In genomic region chr7:132423570-132423969, GRCm38 (mm10) we compare ENCODE assay signal across 17 mouse cellular contexts.
DNase-seq lines count a peak whose midpoint lies in the region; ATAC-seq and TF ChIP-seq lines count a peak whose summit lies in the region.
"Had no signal": no experiment of that assay in that cellular context is flagged by ENCODE, and none has a peak within 500 bp of the region (broad histone marks: within the 10 kb centered on the region; RNA-seq: fewer than 3 reads in every experiment).

No protein-coding gene starts in this region.

- 73% methylated on average over 5 of the region's 5 CpGs for WGBS in heart, embryonic 11.5 days (ENCODE audit: insufficient replicate concordance)
- 72% methylated on average over 5 of the region's 5 CpGs for WGBS in kidney, embryonic 16.5 days
- 87% methylated on average over 5 of the region's 5 CpGs for WGBS in midbrain, postnatal 0 days

- no peak overlapping the region for H3K9ac ChIP-seq in heart, embryonic 11.5 days (ENCODE audit: low read depth, low read length)
- no peak overlapping the region for H3K9ac ChIP-seq in kidney, embryonic 16.5 days (replicated peaks; ENCODE audit: low read length)
- no peak overlapping the region for H3K9ac ChIP-seq in midbrain, postnatal 0 days (replicated peaks; ENCODE audit: low read length, poor library complexity, severe bottlenecking)
- H3K9ac ChIP-seq: forebrain, embryonic 12.5 days; hindbrain, embryonic 12.5 days; liver, embryonic 13.5 days; midbrain, embryonic 12.5 days; neural tube, embryonic 15.5 days had no signal

- no peak for ATAC-seq in heart, embryonic 11.5 days (replicated peaks; ENCODE audit: insufficient number of reproducible peaks, low FRiP score, low TSS enrichment)
- ATAC-seq in kidney, embryonic 16.5 days (ENCODE audit: low FRiP score, low TSS enrichment), result no peak
- ATAC-seq in midbrain, postnatal 0 days (ENCODE audit: low FRiP score), result no peak

- H3K27me3 ChIP-seq in heart, embryonic 11.5 days (ENCODE audit: control insufficient read depth, insufficient read depth, low read length), result no peaks in the 10 kb centered on the region
- H3K27me3 ChIP-seq in kidney, embryonic 16.5 days (ENCODE audit: insufficient read depth, low read length), result no peaks in the 10 kb centered on the region
- no peaks in the 10 kb centered on the region for H3K27me3 ChIP-seq in midbrain, postnatal 0 days (ENCODE audit: insufficient read depth, low read length)
- H3K27me3 ChIP-seq: forebrain, embryonic 12.5 days; hindbrain, embryonic 12.5 days; liver, embryonic 13.5 days; midbrain, embryonic 12.5 days; neural tube, embryonic 15.5 days had no signal

- no peak overlapping the region for H3K4me2 ChIP-seq in heart, embryonic 11.5 days
- no peak overlapping the region for H3K4me2 ChIP-seq in kidney, embryonic 16.5 days (replicated peaks; ENCODE audit: low read depth, low read length)
- H3K4me2 ChIP-seq in midbrain, postnatal 0 days (ENCODE audit: low read depth, low read length, poor library complexity, severe bottlenecking), result no peak overlapping the region
- H3K4me2 ChIP-seq: forebrain, embryonic 12.5 days; hindbrain, embryonic 12.5 days; liver, embryonic 13.5 days; midbrain, embryonic 12.5 days; neural tube, embryonic 15.5 days had no signal

- no peak for TF ChIP-seq CTCF in midbrain, postnatal 0 days (IDR thresholded peaks at IDR 0.05)

- no peak overlapping the region for H3K4me3 ChIP-seq in heart, embryonic 11.5 days (ENCODE audit: low read depth, low read length)
- H3K4me3 ChIP-seq in brown adipose tissue, adult 24 weeks (ENCODE audit: insufficient read depth, low read depth, low read length), result no peak overlapping the region
- no peak overlapping the region for H3K4me3 ChIP-seq in kidney, embryonic 16.5 days (ENCODE audit: low read length)
- H3K4me3 ChIP-seq in midbrain, postnatal 0 days (ENCODE audit: low read depth, low read length), result no peak overlapping the region
- H3K4me3 ChIP-seq: forebrain, embryonic 12.5 days; hindbrain, embryonic 12.5 days; liver, embryonic 13.5 days; midbrain, embryonic 12.5 days; neural tube, embryonic 15.5 days had no signal

- DNase-seq in heart, adult 18-20 months, result peak; percentile 38 to 64
- peak; percentile 70 for DNase-seq in 3134 (ENCODE audit: extremely low read depth, insufficient read length, low spot score)
- DNase-seq in embryo, embryonic 10.5 days (ENCODE audit: low spot score), result no peak
- no peak for DNase-seq in midbrain, postnatal 0 days (ENCODE audit: low spot score)
- no peak for DNase-seq in layer of hippocampus, adult 8-10 months (ENCODE audit: low spot score in 2 of 2)
- DNase-seq: cerebellum, adult 2 months; gastrocnemius, postnatal 25 days; liver, embryonic 13.5 days; right cerebral cortex, postnatal 14 days; thymus, postnatal 25 days had no signal

- H3K27ac ChIP-seq in heart, embryonic 11.5 days (ENCODE audit: low read depth, low read length), result no peak overlapping the region
- peak overlapping the region; percentile 65 for H3K27ac ChIP-seq in brown adipose tissue, adult 24 weeks (replicated peaks; ENCODE audit: low read depth, low read length)
- H3K27ac ChIP-seq in kidney, embryonic 16.5 days (ENCODE audit: low read length), result 0 out of 2 replicates have a peak overlapping the region, but pooled peaks have one; percentile 25
- H3K27ac ChIP-seq in midbrain, postnatal 0 days (ENCODE audit: low read depth, low read length), result no peak overlapping the region
- H3K27ac ChIP-seq: forebrain, embryonic 12.5 days; hindbrain, embryonic 12.5 days; liver, embryonic 13.5 days; midbrain, embryonic 12.5 days; neural tube, embryonic 15.5 days had no signal

- no peaks in the 10 kb centered on the region for H3K9me3 ChIP-seq in heart, embryonic 11.5 days (replicated peaks; ENCODE audit: control insufficient read depth, low read length)
- H3K9me3 ChIP-seq in kidney, embryonic 16.5 days (ENCODE audit: low read length), result peaks cover 4% of the 10 kb centered on the region; the same call in 1 of the 2 replicates
- no peaks in the 10 kb centered on the region for H3K9me3 ChIP-seq in midbrain, postnatal 0 days (ENCODE audit: low read length)
- H3K9me3 ChIP-seq: forebrain, embryonic 12.5 days; hindbrain, embryonic 12.5 days; liver, embryonic 13.5 days; midbrain, embryonic 12.5 days; neural tube, embryonic 15.5 days had no signal

- no peaks in the 10 kb centered on the region for H3K36me3 ChIP-seq in heart, embryonic 11.5 days (ENCODE audit: control insufficient read depth, insufficient read depth, low read length)
- H3K36me3 ChIP-seq in kidney, embryonic 16.5 days (ENCODE audit: insufficient read depth, low read length), result no peaks in the 10 kb centered on the region
- H3K36me3 ChIP-seq in midbrain, postnatal 0 days (ENCODE audit: insufficient read depth, low read length), result no peaks in the 10 kb centered on the region
- H3K36me3 ChIP-seq: forebrain, embryonic 12.5 days; hindbrain, embryonic 12.5 days; liver, embryonic 13.5 days; midbrain, embryonic 12.5 days; neural tube, embryonic 15.5 days had no signal

- 0 out of 2 replicates have a peak, but pooled peaks cover 2% of the 10 kb centered on the region for H3K4me1 ChIP-seq in heart, embryonic 11.5 days (ENCODE audit: control insufficient read depth, insufficient read depth, low read length)
- H3K4me1 ChIP-seq in brown adipose tissue, adult 24 weeks (ENCODE audit: control insufficient read depth, insufficient read depth, insufficient read length, low read length), result peaks cover 6% of the 10 kb centered on the region; the same call in 1 of the 2 replicates
- no peaks in the 10 kb centered on the region for H3K4me1 ChIP-seq in kidney, embryonic 16.5 days (ENCODE audit: insufficient read depth, low read length)
- H3K4me1 ChIP-seq in midbrain, postnatal 0 days (ENCODE audit: insufficient read depth, low read length), result no peaks in the 10 kb centered on the region
- H3K4me1 ChIP-seq: liver, embryonic 13.5 days had no signal

Comparison
In these comparisons a context has a peak if more than half of its experiments do, and no peak if none do; other contexts are left out.
1. DNase-seq: peak in heart, adult 18-20 months (2 of 2) and 3134 (single experiment); none in embryo, embryonic 10.5 days (single experiment), midbrain, postnatal 0 days (single experiment) and layer of hippocampus, adult 8-10 months (0 of 2).
2. H3K27ac ChIP-seq: peak in brown adipose tissue, adult 24 weeks (single experiment) and kidney, embryonic 16.5 days (single experiment); none in heart, embryonic 11.5 days (single experiment) and midbrain, postnatal 0 days (single experiment).